20 mouse cellular contexts compared by ENCODE assay signal in genomic region chr1:153675591-153675990, GRCm38 (mm10). TPM values are rescaled to one million over a fixed set of nuclear protein-coding genes. Genes with fewer than 3 reads are reported as not detected.
DNase-seq lines count a peak whose midpoint lies in the region; ATAC-seq and TF ChIP-seq lines count a peak whose summit lies in the region.
"Had no signal": no experiment of that assay in that cellular context is flagged by ENCODE, and none has a peak within 500 bp of the region (broad histone marks: within the 10 kb centered on the region; RNA-seq: fewer than 3 reads in every experiment).

No protein-coding gene starts in this region.

- H3K36me3 ChIP-seq in kidney, postnatal 0 days (ENCODE audit: insufficient read depth, low read length), result no peaks in the 10 kb centered on the region
- H3K36me3 ChIP-seq: forebrain, embryonic 15.5 days; heart, embryonic 10.5 days; hindbrain, embryonic 10.5 days; neural tube, embryonic 12.5 days had no signal

- DNase-seq in cerebellum, adult 2 months, result peak in 1 of 2 experiments; percentile 44
- no peak for DNase-seq in cerebellum, adult 11 months
- DNase-seq in kidney, postnatal 0 days (ENCODE audit: low spot score), result no peak
- DNase-seq in kidney, adult 11 months, result no peak
- DNase-seq in CD4-positive, CD25-positive, alpha-beta regulatory T cell, adult 2 months (ENCODE audit: low read depth, low spot score), result peak; percentile 72
- peak; percentile 5 for DNase-seq in naive thymus-derived CD4-positive, alpha-beta T cell, adult 2 months (ENCODE audit: low read depth)
- no peak for DNase-seq in T-cell, adult 2 months (ENCODE audit: low spot score)
- DNase-seq: adrenal gland, adult 8-10 months; gastrocnemius, postnatal 36 days; kidney, postnatal 10 days; left cerebral cortex, postnatal 4 days; liver; lung, adult 18-20 months; lung, postnatal 36 days; thymus, postnatal 14 days had no signal

- H3K27me3 ChIP-seq in cerebellum, adult 2 months (ENCODE audit: control insufficient read depth, insufficient read depth, low read length), result no peaks in the 10 kb centered on the region
- no peaks in the 10 kb centered on the region for H3K27me3 ChIP-seq in kidney, postnatal 0 days (ENCODE audit: insufficient read depth, low read length)
- H3K27me3 ChIP-seq: forebrain, embryonic 15.5 days; neural tube, embryonic 12.5 days had no signal

- TF ChIP-seq CTCF in cerebellum, adult 2 months (IDR thresholded peaks at IDR 0.05; ENCODE audit: borderline replicate concordance, insufficient read depth, low read depth, low read length), result no peak
- TF ChIP-seq CTCF in kidney, postnatal 0 days (IDR thresholded peaks at IDR 0.05; ENCODE audit: low read depth), result peak; percentile 39; the same call in 1 of the 2 replicates

- H3K9ac ChIP-seq in kidney, postnatal 0 days (ENCODE audit: low read depth, low read length), result no peak overlapping the region
- H3K9ac ChIP-seq: forebrain, embryonic 15.5 days; neural tube, embryonic 12.5 days had no signal

- no peak overlapping the region for H3K4me2 ChIP-seq in kidney, postnatal 0 days (ENCODE audit: low read length)
- H3K4me2 ChIP-seq: forebrain, embryonic 15.5 days; neural tube, embryonic 12.5 days had no signal

- 38% methylated on average over 4 of the region's 4 CpGs for WGBS in cerebellum, adult 2 months
- WGBS in kidney, postnatal 0 days, result 47% methylated on average over 4 of the region's 4 CpGs

- H3K4me1 ChIP-seq in cerebellum, adult 2 months (ENCODE audit: control insufficient read depth, insufficient read depth, low read length), result peaks cover 60% of the 10 kb centered on the region
- H3K4me1 ChIP-seq in kidney, postnatal 0 days (replicated peaks; ENCODE audit: insufficient read depth, low read length), result no peaks in the 10 kb centered on the region

- H3K4me3 ChIP-seq in cerebellum, adult 2 months (replicated peaks; ENCODE audit: insufficient read depth, low read depth, low read length), result no peak overlapping the region
- H3K4me3 ChIP-seq in kidney, postnatal 0 days (replicated peaks; ENCODE audit: low read depth, low read length), result no peak overlapping the region
- H3K4me3 ChIP-seq: forebrain, embryonic 15.5 days; heart, embryonic 10.5 days; hindbrain, embryonic 10.5 days; neural tube, embryonic 12.5 days had no signal

- no peaks in the 10 kb centered on the region for H3K9me3 ChIP-seq in kidney, postnatal 0 days (replicated peaks; ENCODE audit: low read length)
- H3K9me3 ChIP-seq: forebrain, embryonic 15.5 days; heart, embryonic 10.5 days; hindbrain, embryonic 10.5 days; neural tube, embryonic 12.5 days had no signal

- ATAC-seq in kidney, postnatal 0 days (replicated peaks; ENCODE audit: low FRiP score, low read depth), result no peak
- no peak for ATAC-seq in megakaryocyte, adult 5-6 weeks (ENCODE audit: poor library complexity, severe bottlenecking)
- ATAC-seq: forebrain, embryonic 15.5 days had no signal

- H3K27ac ChIP-seq in cerebellum, adult 2 months (ENCODE audit: insufficient read depth, low read length), result peak overlapping the region; percentile 32
- no peak overlapping the region for H3K27ac ChIP-seq in kidney, postnatal 0 days
- H3K27ac ChIP-seq: forebrain, embryonic 15.5 days; heart, embryonic 10.5 days; hindbrain, embryonic 10.5 days; neural tube, embryonic 12.5 days had no signal

- no peak for TF ChIP-seq POLR2A in cerebellum, adult 2 months (IDR thresholded peaks at IDR 0.05; ENCODE audit: borderline replicate concordance, insufficient read depth, low read length)

RNA-seq across cellular contexts. Expression of gene Rgs8, which starts 22.8 kb away (rescaled TPM):
- polyA plus RNA-seq in cerebellum, adult 2 months (2012; rRNA removed), result 371 and 430 TPM in 2 replicates
- 0.03 and 0.23 TPM in 2 replicates for polyA plus RNA-seq in kidney, postnatal 0 days (2015; fragmentation: Nextera tagmentation; extraction: Ambion mirVana)
- not detected in 2 replicates for total RNA-seq in megakaryocyte, adult 5-6 weeks (2015)
- total RNA-seq in megakaryocyte, adult 5-6 weeks (2017), result 0.33 TPM in 1 of 2 replicates, not detected in the other

Comparison
In these comparisons a context has a peak if more than half of its experiments do, and no peak if none do; other contexts are left out.
1. DNase-seq: peak in CD4-positive, CD25-positive, alpha-beta regulatory T cell, adult 2 months (single experiment) and naive thymus-derived CD4-positive, alpha-beta T cell, adult 2 months (single experiment); none in cerebellum, adult 11 months (single experiment), kidney, postnatal 0 days (single experiment), kidney, adult 11 months (single experiment) and T-cell, adult 2 months (single experiment).
2. RNA of gene Rgs8, which starts 22.8 kb away (polyA plus RNA-seq): 371 to 430 TPM in cerebellum, adult 2 months; 0.03 to 0.23 TPM in kidney, postnatal 0 days; every median in the first group is over 100 times any median in the second.